Mouse (Mus musculus) lung, postnatal 4 days (tissue): Measurements from ENCODE around the gene Nfkb2.
A peak's percentile ranks its signal among the peaks of the same experiment; 100 is the strongest.

Source experiments
- DNase-seq, 2 experiments: peaks; one replicate each; pipeline ENCODE4 v3.0.0; 2021

Nfkb2 gene

GRCm38 (mm10) chr19:46304216-46304841 lies at the start of gene Nfkb2:
TSS of gene Nfkb2 (plus strand) at chr19:46304320.
- DNase-seq, result peak; percentile 96 to 98

GRCm38 (mm10) chr19:46264762-46265161 lies 39.4 kb upstream of the Nfkb2 start:
- DNase-seq, result no peak

DNA sequence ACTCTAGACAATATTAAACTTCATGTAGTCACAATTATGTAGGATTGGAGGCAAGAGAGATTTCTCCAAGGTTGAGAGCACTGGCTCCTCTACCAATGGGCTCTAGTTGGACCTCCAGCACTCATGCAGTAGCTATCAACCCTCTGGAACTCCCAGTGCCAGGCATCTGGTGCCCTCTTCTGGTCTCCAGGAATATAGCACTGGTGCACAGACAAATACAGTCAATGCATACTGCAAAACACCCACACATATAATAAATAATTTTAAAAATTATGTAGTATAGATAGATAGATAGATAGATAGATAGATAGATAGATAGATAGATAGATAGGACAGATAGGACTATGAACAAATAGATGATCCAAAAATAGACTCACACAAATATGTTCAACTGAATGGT lies 28.8 kb upstream of the Nfkb2 start:
- DNase-seq, result no peak

GRCm38 (mm10) chr19:46282081-46282849 lies 21.9 kb upstream of the Nfkb2 start:
- no peak for DNase-seq

GRCm38 (mm10) chr19:46284686-46285085 lies 19.4 kb upstream of the Nfkb2 start:
- DNase-seq, result no peak

DNA sequence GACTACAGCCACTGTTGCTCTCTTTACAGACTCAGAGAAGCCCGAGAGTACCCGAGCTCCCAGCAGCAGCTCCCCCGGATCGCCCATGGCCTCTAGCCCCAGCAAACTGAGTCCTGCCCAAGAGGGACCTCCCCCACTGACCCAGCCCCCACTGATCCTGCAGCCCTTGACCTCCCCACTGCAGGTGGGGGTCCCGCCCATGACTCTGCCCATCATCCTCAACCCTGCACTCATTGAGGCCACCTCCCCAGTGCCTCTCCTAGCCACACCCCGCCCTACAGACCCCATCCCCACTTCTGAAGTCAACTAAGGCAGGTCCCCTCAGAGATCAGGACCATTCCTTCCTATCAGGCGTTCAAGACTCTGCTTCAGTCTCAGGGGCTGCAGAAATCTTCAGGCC lies 18.5 kb upstream of the Nfkb2 start:
- no peak for DNase-seq

DNA sequence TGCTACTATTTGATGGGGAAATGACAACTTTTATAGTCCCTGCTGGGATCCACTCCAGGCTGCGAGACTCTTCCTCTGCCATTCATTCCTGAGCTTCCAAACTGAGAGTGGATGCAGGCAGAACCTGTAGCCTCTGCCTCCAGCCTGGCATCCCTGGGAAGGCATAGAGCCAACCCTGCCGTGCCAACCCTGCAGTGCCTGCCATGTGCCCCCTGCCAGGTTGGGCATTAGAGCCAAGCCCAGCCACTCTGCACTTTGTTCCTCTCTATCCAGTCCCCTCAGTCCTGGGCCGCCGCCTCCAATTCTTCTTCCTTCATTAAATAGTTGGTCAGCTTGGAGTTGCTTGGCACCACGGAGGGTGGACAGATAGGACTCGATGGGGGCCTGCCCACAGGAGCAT lies 18.1 kb upstream of the Nfkb2 start:
- DNase-seq, result no peak

GRCm38 (mm10) chr19:46286926-46287325 lies 17.2 kb upstream of the Nfkb2 start:
- no peak for DNase-seq

GRCm38 (mm10) chr19:46287566-46287965 lies 16.6 kb upstream of the Nfkb2 start:
- DNase-seq, result no peak

GRCm38 (mm10) chr19:46290535-46291105 lies 13.5 kb upstream of the Nfkb2 start:
- DNase-seq, result no peak

DNA sequence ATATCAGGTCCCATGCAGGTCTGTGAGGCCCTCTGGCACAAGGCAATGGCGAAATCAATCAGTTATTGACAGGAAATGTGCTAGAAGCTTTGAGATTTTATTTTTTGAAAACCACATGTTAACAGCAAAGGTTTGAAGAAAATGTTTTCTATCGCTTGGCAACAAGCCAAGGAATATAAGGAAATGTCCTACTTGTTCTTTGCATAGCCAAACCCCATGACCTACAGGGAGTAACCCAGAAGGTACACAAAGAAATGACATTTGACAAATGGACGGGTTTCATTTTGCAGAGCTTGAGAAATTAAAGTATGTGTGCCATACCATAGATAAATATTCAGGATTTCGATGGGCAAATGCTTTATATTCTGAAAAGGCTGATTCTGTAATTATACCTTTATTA lies 7.2 kb upstream of the Nfkb2 start:
- DNase-seq, result peak in 1 of 2 experiments; percentile 0

DNA sequence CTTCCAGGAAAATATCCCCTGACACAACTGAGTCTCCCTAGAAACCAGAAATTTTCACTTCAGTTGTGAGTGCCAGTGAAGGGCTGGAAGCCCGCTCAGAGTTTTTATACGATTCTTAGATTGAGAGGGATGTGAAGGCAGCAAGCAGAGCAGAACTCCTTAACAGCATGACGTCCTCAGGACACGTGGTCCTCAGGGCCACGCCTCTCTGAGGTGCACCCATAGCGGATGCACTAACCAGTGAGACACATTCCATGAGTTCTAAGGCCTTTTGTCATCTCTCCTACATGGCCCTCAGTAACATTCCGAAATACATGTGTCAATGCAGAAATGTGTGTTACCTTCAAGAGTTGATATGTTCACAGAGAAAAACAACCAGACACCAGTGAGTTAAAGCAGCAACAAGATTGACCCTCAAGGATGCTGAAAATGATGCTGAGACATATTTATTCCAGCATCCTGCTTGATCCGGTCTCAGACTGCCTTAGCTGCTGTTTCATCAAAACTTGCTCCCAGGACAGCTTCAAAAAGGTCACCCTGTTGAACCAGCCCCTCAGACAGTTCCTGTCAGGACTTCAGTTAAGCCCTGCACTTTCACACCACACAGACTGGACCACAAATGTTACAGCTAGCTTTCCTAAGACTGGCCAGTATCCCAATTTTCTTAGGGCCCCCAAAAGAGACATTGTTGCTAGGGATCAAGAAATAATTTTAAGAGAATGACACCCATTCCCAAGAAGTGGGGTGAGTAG lies 3.6 kb upstream of the Nfkb2 start:
- DNase-seq, result peak in 1 of 2 experiments; percentile 2

DNA sequence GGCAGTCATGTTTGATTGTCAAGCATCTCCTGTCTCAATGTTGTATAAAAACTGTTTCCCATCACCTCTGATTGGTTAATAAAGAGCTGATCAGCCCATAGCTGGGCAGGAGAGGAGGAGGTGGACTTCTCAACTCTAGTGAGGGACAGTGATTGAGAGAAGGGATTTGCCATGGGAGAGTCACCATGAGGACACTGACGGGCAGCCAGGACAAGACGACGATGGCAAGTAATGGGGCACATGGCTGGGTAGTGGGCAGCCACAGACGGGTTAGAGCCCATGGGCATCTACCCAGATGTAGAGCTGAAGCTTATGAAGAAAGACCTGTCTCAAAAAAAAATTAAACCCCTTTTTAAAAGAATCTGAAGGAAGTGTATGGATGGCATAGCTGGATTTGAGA lies 1.6 kb upstream of the Nfkb2 start:
- no peak for DNase-seq

DNA sequence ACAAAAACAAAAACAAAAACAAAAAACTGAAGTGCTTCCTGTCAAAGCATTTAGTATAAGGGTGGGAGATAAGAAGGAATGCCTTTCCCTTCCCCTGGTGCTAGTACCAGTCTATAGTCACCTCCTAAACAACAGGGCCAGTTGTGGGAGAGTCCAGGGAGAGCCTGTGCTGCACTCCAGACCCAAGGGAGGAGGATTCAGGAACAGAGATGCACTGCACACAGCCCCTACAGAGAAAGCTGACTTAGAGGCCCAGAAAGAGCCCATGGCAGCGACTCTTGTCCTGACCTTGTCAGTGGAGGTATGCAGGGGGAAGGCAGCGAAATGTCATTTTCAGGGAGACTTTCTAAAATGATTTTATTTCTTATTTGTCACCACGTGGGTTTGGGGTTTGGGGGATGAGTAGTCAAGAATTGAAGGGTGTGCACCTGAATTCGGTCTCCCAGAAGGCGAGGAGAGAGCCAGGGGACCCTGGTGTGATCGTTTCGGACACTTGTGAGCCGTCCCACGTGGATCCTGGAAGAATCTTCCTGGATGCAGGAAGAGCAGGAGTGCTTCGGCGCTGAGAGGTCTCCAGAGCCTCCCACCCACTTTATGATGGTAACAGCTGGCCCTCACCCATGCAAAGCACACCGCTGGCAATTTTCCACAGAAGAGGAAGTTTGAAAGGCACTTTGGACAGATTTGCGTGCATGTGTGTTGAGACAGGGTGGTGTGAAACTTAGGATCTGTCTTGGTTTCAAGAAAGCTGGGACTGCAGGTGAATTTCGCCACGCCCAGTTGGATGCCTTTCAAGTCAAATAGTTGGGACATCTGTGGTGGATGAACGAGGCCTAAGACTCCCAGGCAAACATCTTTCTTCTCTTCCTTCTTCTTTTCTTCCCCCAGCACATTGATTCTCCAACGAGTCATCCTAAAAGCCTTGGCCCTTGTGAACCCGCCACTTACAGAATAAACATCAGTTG lies 587 bp upstream of the Nfkb2 start:
- no peak for DNase-seq

DNA sequence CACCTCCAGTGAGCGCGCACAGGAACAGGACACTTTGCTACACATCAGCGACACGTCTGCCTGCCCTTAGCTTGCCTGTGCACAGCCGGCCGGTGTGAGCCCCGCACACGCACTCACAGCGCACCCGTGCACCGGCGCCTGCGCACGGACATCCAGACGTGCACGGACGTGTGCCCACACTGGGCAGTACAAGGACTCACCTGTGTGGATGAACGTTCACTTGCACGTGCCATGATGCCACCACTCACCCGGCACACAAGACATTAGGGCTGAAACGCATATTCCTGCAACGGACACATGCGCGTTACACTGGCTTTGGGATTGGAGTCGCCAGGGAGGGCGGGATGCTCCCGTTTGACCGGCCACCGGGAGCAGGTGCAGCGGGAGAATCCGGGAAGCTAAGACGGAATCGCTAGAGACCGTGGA lies 801 bp downstream of the Nfkb2 start:
- peak in 1 of 2 experiments; percentile 32 for DNase-seq

- peak; percentile 93 to 94 for DNase-seq
These were observed 1.5 kb downstream of the Nfkb2 start for GRCm38 (mm10) chr19:46305432-46306267.

- no peak for DNase-seq
These were observed 2.1 kb downstream of the Nfkb2 start for GRCm38 (mm10) chr19:46306268-46306610.

- DNase-seq, result peak in 1 of 2 experiments; percentile 22
These were observed 2.7 kb downstream of the Nfkb2 start for GRCm38 (mm10) chr19:46306751-46307289.

GRCm38 (mm10) chr19:46307781-46308180 lies 3.7 kb downstream of the Nfkb2 start:
- peak in 1 of 2 experiments; percentile 18 for DNase-seq

DNA sequence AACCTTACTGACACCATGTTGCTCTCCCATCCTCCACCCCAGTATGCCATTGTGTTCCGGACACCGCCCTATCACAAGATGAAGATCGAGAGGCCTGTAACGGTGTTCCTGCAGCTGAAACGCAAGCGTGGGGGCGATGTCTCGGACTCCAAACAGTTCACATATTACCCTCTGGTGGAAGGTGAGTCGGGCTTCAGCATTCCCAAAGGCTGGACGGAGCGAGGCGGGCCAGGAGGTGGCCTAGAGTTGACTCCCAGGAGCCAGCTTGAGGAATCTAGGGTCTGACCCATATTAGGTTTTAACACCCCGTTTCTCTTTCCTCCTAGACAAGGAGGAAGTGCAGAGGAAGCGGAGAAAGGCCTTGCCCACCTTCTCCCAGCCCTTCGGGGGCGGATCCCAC lies 4.2 kb downstream of the Nfkb2 start:
- DNase-seq, result no peak
